Mouse (Mus musculus): ENCODE results near the gene Inhbe. TPM values are rescaled to one million over a fixed set of nuclear protein-coding genes. Genes with fewer than 3 reads are reported as not detected.

Gene Inhbe
- total RNA-seq, 1 experiment: 0.22 TPM

DNA sequence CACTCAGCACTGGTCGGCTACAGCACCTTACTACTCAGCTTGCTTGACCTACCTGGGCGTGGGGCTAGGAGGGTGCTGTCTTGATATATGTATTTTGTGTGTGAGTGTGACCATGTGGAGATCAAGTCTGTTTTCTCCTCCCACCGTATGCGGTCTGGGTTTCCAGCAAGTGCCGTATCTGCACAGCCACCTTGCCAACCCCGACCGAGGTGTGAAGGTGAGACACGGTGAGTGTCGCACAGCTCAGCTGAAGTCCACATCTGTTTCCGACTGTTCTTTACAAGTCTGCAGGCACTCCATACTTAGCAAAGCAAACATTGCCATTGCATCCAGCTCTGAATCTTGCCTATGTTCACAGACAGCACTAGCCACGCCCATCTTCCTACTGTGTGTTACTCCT lies 51.1 kb downstream of the Inhbe start:
- Histone ChIP-seq H3K9ac (ENCODE audit: insufficient read depth, low read depth, low read length, poor library complexity, severe bottlenecking) (no peak overlapping the region), H3K36me3 (ENCODE audit: control insufficient read depth, insufficient read depth, low read length, poor library complexity, severe bottlenecking) (peaks cover 66% of the 10 kb centered on the region), H3K9me3 (ENCODE audit: control insufficient read depth, insufficient read depth, low read depth, low read length) (no peaks in the 10 kb centered on the region), H3K27ac (ENCODE audit: insufficient read depth, low read depth, low read length, poor library complexity, severe bottlenecking) (no peak overlapping the region), H3K4me1 (ENCODE audit: control insufficient read depth in 2 of 2, insufficient read depth in 2 of 2, low read length in 2 of 2, poor library complexity in 1 of 2) (no peaks in the 10 kb centered on the region; a peak in 1 of 4 replicates), H3K4me3 (ENCODE audit: insufficient read depth in 1 of 2, low read depth in 1 of 2, low read length in 2 of 2, poor library complexity in 1 of 2, severe bottlenecking in 1 of 2) (no peak overlapping the region)
- in situ Hi-C loops (cut with MboI; ENCODE audit: low sequenced_read_pairs in 2 of 2, unreplicated experiment in 2 of 2): no loop called here
- TF ChIP-seq ZC3H11A (IDR thresholded peaks at IDR 0.05; ENCODE audit: borderline replicate concordance, low read depth, low read length): no peak
- TF ChIP-seq HCFC1 (IDR thresholded peaks at IDR 0.05; ENCODE audit: borderline replicate concordance, insufficient read depth, low read length): no peak
- no peak for TF ChIP-seq CHD2 (IDR thresholded peaks at IDR 0.05; ENCODE audit: low read depth, low read length)
- TF ChIP-seq MAFK (IDR thresholded peaks at IDR 0.05; ENCODE audit: insufficient read depth, low read depth, low read length): no peak
- TF ChIP-seq ZNF384 (IDR thresholded peaks at IDR 0.05; ENCODE audit: low read depth, low read length): no peak
- DNase-seq (ENCODE audit: low read depth, low spot score): no peak

DNA sequence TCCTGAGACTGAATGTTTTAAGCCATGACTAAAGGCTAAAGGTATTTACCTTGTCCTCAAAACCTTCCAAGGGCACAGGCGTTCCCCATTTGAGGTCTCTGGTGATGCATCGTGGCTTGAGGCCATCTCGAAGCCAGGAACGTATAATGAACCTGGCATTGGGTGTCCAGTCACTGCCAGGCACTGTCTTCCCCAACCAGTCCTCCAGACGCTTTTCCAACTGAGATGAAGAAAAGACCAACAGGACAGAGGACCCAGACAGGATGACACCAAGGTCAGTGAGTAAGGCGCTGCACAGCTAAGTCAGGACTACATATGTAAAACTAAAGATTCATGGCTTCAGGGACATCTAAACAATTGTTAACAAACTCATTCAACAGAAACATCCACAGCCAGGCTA lies 53.9 kb downstream of the Inhbe start:
- peaks cover 69% of the 10 kb centered on the region for H3K36me3 ChIP-seq (ENCODE audit: control insufficient read depth, insufficient read depth, low read length, poor library complexity, severe bottlenecking)
- no peak for DNase-seq (ENCODE audit: low read depth, low spot score)
- no peak overlapping the region for H3K4me3 ChIP-seq (ENCODE audit: insufficient read depth in 1 of 2, low read depth in 1 of 2, low read length in 2 of 2, poor library complexity in 1 of 2, severe bottlenecking in 1 of 2)
- no peaks in the 10 kb centered on the region for H3K9me3 ChIP-seq (ENCODE audit: control insufficient read depth, insufficient read depth, low read depth, low read length)
- in situ Hi-C loops (cut with MboI; ENCODE audit: low sequenced_read_pairs in 2 of 2, unreplicated experiment in 2 of 2): no loop called here
- TF ChIP-seq MAFK (IDR thresholded peaks at IDR 0.05; ENCODE audit: insufficient read depth, low read depth, low read length): no peak
- no peak for TF ChIP-seq ZC3H11A (IDR thresholded peaks at IDR 0.05; ENCODE audit: borderline replicate concordance, low read depth, low read length)
- TF ChIP-seq HCFC1 (IDR thresholded peaks at IDR 0.05; ENCODE audit: borderline replicate concordance, insufficient read depth, low read length): no peak
- no peak for TF ChIP-seq ZNF384 (IDR thresholded peaks at IDR 0.05; ENCODE audit: low read depth, low read length)
- no peak for TF ChIP-seq CHD2 (IDR thresholded peaks at IDR 0.05; ENCODE audit: low read depth, low read length)
- no peak overlapping the region for H3K9ac ChIP-seq (ENCODE audit: insufficient read depth, low read depth, low read length, poor library complexity, severe bottlenecking)
- H3K4me1 ChIP-seq (ENCODE audit: control insufficient read depth in 2 of 2, insufficient read depth in 2 of 2, low read length in 2 of 2, poor library complexity in 1 of 2): peaks cover 0 to 2% of the 10 kb centered on the region in 2 experiments; a peak in 1 of 4 replicates
- no peak overlapping the region for H3K27ac ChIP-seq (ENCODE audit: insufficient read depth, low read depth, low read length, poor library complexity, severe bottlenecking)

Other genes starting within 250 kb of the Inhbe start
- 29.4 and 48.6 TPM in 2 replicates for gene Os9, start 233.3 kb downstream of the Inhbe start, total RNA-seq (2012; rRNA removed)
- 4.5 and 8.6 TPM in 2 replicates for gene B4galnt1, start 189.2 kb downstream of the Inhbe start, total RNA-seq (2012; rRNA removed)
- 7.4 and 12.2 TPM in 2 replicates for gene Slc26a10, start 173.8 kb downstream of the Inhbe start, total RNA-seq (2012; rRNA removed)
- 39.2 and 87.7 TPM in 2 replicates for gene Arhgef25, start 164.3 kb downstream of the Inhbe start, total RNA-seq (2012; rRNA removed)
- 29.5 and 75.5 TPM in 2 replicates for gene Dtx3, start 158.7 kb downstream of the Inhbe start, total RNA-seq (2012; rRNA removed)
- 41.7 and 47.4 TPM in 2 replicates for gene Pip4k2c, start 142.8 kb downstream of the Inhbe start, total RNA-seq (2012; rRNA removed)
- 6.2 and 11.2 TPM in 2 replicates for gene Kif5a, start 91.1 kb downstream of the Inhbe start, total RNA-seq (2012; rRNA removed)
- 139 and 157 TPM in 2 replicates for gene Dctn2, start 88.0 kb downstream of the Inhbe start, total RNA-seq (2012; rRNA removed)
- 15.8 and 18.0 TPM in 2 replicates for gene Mbd6, start 65.4 kb downstream of the Inhbe start, total RNA-seq (2012; rRNA removed)
- 206 and 377 TPM in 2 replicates for gene Mars, start 42.6 kb downstream of the Inhbe start, total RNA-seq (2012; rRNA removed)
- 2.6 and 5.1 TPM in 2 replicates for gene Arhgap9, start 32.4 kb downstream of the Inhbe start, total RNA-seq (2012; rRNA removed)
- gene Gli1, start 12.4 kb downstream of the Inhbe start, total RNA-seq (2012; rRNA removed): 14.9 and 47.3 TPM in 2 replicates
- gene Inhbc, start 16.0 kb upstream of the Inhbe start, total RNA-seq (2012; rRNA removed): 0.36 and 1.2 TPM in 2 replicates
- 25.5 and 26.1 TPM in 2 replicates for gene R3hdm2, start 25.9 kb upstream of the Inhbe start, total RNA-seq (2012; rRNA removed)
- 1.1 and 2.4 TPM in 2 replicates for gene Stac3, start 147.3 kb upstream of the Inhbe start, total RNA-seq (2012; rRNA removed)
- 5.8 and 22.6 TPM in 2 replicates for gene Ndufa4l2, start 160.6 kb upstream of the Inhbe start, total RNA-seq (2012; rRNA removed)
- gene Shmt2, start 168.0 kb upstream of the Inhbe start, total RNA-seq (2012; rRNA removed): 169 and 266 TPM in 2 replicates
- gene Nxph4, start 180.1 kb upstream of the Inhbe start, total RNA-seq (2012; rRNA removed): 0.76 and 1.6 TPM in 2 replicates